Mouse (Mus musculus) erythroblast, embryonic 14.5 days (primary cell): ENCODE results near the gene Skap1.

Experiments
- GATA1 ChIP-seq: IDR thresholded peaks from 2 replicates; pipeline ENCODE4 v1.6.1; 2012; ENCODE audit warnings: low read length, inconsistent platforms, mixed read lengths
- TAL1 ChIP-seq: IDR thresholded peaks from 3 replicates; pipeline ENCODE4 v1.6.1; 2012; ENCODE audit warnings: low read length, inconsistent platforms, mixed read lengths

- TF ChIP-seq GATA1 (no peak), TAL1 (no peak)
These were observed 300.3 kb downstream of the Skap1 start for GRCm38 (mm10) chr11:96764511-96765350.
